17 mouse cellular contexts compared by ENCODE assay signal in the genomic region with DNA sequence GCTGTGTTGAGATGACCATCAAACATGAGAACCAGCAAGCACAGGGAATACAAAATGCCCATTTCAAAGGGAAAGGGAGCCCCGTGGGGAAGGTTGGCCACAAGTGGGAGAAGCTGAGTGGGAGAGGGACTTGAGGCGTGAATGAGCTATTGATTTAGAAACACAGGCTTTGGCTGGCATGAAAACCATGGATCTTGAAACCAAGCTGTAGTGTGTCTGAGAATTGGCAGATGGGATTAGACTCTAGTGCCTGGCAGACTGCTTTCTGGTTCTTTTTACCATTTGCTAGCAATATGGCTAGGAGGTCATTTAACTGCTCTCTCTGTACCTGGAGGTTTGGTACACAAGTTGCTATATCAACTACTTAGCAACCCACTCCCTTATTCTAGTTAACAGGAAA. TPM values are rescaled to one million over a fixed set of nuclear protein-coding genes. Genes with fewer than 3 reads are reported as not detected.
DNase-seq lines count a peak whose midpoint lies in the region; ATAC-seq lines count a peak whose summit lies in the region.
"Had no signal": no experiment of that assay in that cellular context is flagged by ENCODE, and none has a peak within 500 bp of the region (broad histone marks: within the 10 kb centered on the region; RNA-seq: fewer than 3 reads in every experiment).

No protein-coding gene starts in this region.

- no peak overlapping the region for H3K4me2 ChIP-seq in midbrain, embryonic 16.5 days (ENCODE audit: low read length)
- no peak overlapping the region for H3K4me2 ChIP-seq in midbrain, embryonic 14.5 days (ENCODE audit: low read length)
- H3K4me2 ChIP-seq: heart, embryonic 13.5 days; liver, embryonic 13.5 days; neural tube, embryonic 15.5 days had no signal

- DNase-seq in cerebellum, postnatal 10 days, result peak; percentile 36 to 50
- DNase-seq in cerebellum, adult 11 months, result no peak
- DNase-seq in midbrain, embryonic 14.5 days, result no peak
- peak; percentile 33 to 35 for DNase-seq in layer of hippocampus, postnatal 10 days (ENCODE audit: low spot score in 2 of 2)
- DNase-seq in right cerebral cortex, postnatal 10 days (ENCODE audit: low spot score in 2 of 2), result peak; percentile 56 to 72
- DNase-seq in gastrocnemius, adult 8-10 months (ENCODE audit: low spot score in 2 of 2), result no peak
- DNase-seq: kidney, postnatal 14 days; liver, embryonic 13.5 days had no signal

- ATAC-seq in midbrain, embryonic 16.5 days, result 0 out of 2 replicates have a peak, but pooled peaks have one; percentile 25
- ATAC-seq in midbrain, embryonic 14.5 days (ENCODE audit: low FRiP score, low TSS enrichment), result no peak
- ATAC-seq in activated CD4-positive, CD25-positive, alpha-beta regulatory T cell, adult 4 months, result no peak
- ATAC-seq: intestine, postnatal 0 days had no signal

- H3K9ac ChIP-seq in midbrain, embryonic 16.5 days (ENCODE audit: low read depth, low read length), result no peak overlapping the region
- H3K9ac ChIP-seq in midbrain, embryonic 14.5 days (replicated peaks; ENCODE audit: low read length), result no peak overlapping the region
- H3K9ac ChIP-seq: heart, embryonic 13.5 days; liver, embryonic 13.5 days; neural tube, embryonic 15.5 days had no signal

- H3K27me3 ChIP-seq in midbrain, embryonic 16.5 days (ENCODE audit: control insufficient read depth, insufficient read depth, low read depth, low read length), result no peaks in the 10 kb centered on the region
- H3K27me3 ChIP-seq in midbrain, embryonic 14.5 days (ENCODE audit: control insufficient read depth, insufficient read depth, low read length), result no peaks in the 10 kb centered on the region
- H3K27me3 ChIP-seq: liver, embryonic 13.5 days; neural tube, embryonic 15.5 days had no signal

- no peak overlapping the region for H3K4me3 ChIP-seq in midbrain, embryonic 16.5 days (ENCODE audit: low read depth, low read length)
- no peak overlapping the region for H3K4me3 ChIP-seq in midbrain, embryonic 14.5 days (replicated peaks; ENCODE audit: low read depth, low read length)
- H3K4me3 ChIP-seq: embryonic facial prominence, embryonic 10.5 days; erythroblast, embryonic 14.5 days; heart, embryonic 13.5 days; liver, embryonic 13.5 days; neural tube, embryonic 15.5 days had no signal

- no peaks in the 10 kb centered on the region for H3K9me3 ChIP-seq in midbrain, embryonic 16.5 days (replicated peaks; ENCODE audit: control insufficient read depth, low read length, poor library complexity, severe bottlenecking)
- H3K9me3 ChIP-seq in midbrain, embryonic 14.5 days (ENCODE audit: control insufficient read depth, low read length), result no peaks in the 10 kb centered on the region
- H3K9me3 ChIP-seq: embryonic facial prominence, embryonic 10.5 days; heart, embryonic 13.5 days; liver, embryonic 13.5 days; neural tube, embryonic 15.5 days had no signal

- H3K4me1 ChIP-seq in midbrain, embryonic 16.5 days (ENCODE audit: control insufficient read depth, insufficient read depth, low read length), result no peaks in the 10 kb centered on the region
- no peaks in the 10 kb centered on the region for H3K4me1 ChIP-seq in midbrain, embryonic 14.5 days (ENCODE audit: control insufficient read depth, insufficient read depth, low read length)
- H3K4me1 ChIP-seq: embryonic facial prominence, embryonic 10.5 days; heart, embryonic 13.5 days; liver, embryonic 13.5 days; neural tube, embryonic 15.5 days had no signal

- H3K36me3 ChIP-seq in midbrain, embryonic 16.5 days (ENCODE audit: control insufficient read depth, insufficient read depth, low read length), result no peaks in the 10 kb centered on the region
- no peaks in the 10 kb centered on the region for H3K36me3 ChIP-seq in midbrain, embryonic 14.5 days (ENCODE audit: control insufficient read depth, insufficient read depth, low read length)
- H3K36me3 ChIP-seq: embryonic facial prominence, embryonic 10.5 days; heart, embryonic 13.5 days; liver, embryonic 13.5 days; neural tube, embryonic 15.5 days had no signal

- H3K27ac ChIP-seq in midbrain, embryonic 16.5 days (ENCODE audit: low read length), result no peak overlapping the region
- no peak overlapping the region for H3K27ac ChIP-seq in midbrain, embryonic 14.5 days (replicated peaks; ENCODE audit: low read depth, low read length)
- H3K27ac ChIP-seq: embryonic facial prominence, embryonic 10.5 days; heart, embryonic 13.5 days; liver, embryonic 13.5 days; neural tube, embryonic 15.5 days; stomach, postnatal 0 days had no signal

- 76% methylated on average over 2 of the region's 2 CpGs for WGBS in midbrain, embryonic 16.5 days
- 83% methylated on average over 2 of the region's 2 CpGs for WGBS in midbrain, embryonic 14.5 days

RNA-seq across cellular contexts. Expression of gene Kirrel3, which starts 56.2 kb away (rescaled TPM):
- polyA plus RNA-seq in midbrain, embryonic 16.5 days (2015; fragmentation: Nextera tagmentation; extraction: Ambion mirVana), result 54.0 and 55.2 TPM in 2 replicates
- polyA plus RNA-seq in midbrain, embryonic 14.5 days (2014; fragmentation: Nextera tagmentation; extraction: Ambion mirVana), result 34.2 and 44.5 TPM in 2 replicates
- total RNA-seq in layer of hippocampus, postnatal 10 days (2021), result 10 to 100 TPM; 46.5 to 47.1 TPM
- polyA plus RNA-seq in activated CD4-positive, CD25-positive, alpha-beta regulatory T cell, adult 4 months (2017; shearing (Covaris generic)), result not detected
- total RNA-seq in gastrocnemius, adult 8-10 months (2022), result under 1 TPM; 0.39 to 0.74 (median 0.52) TPM
- total RNA-seq: megakaryocyte, adult 5-6 weeks had no signal
- polyA plus RNA-seq: erythroblast, embryonic 14.5 days had no signal

Comparison
In these comparisons a context has a peak if more than half of its experiments do, and no peak if none do; other contexts are left out.
1. DNase-seq: peak in cerebellum, postnatal 10 days (2 of 2), layer of hippocampus, postnatal 10 days (2 of 2) and right cerebral cortex, postnatal 10 days (2 of 2); none in cerebellum, adult 11 months (single experiment), midbrain, embryonic 14.5 days (single experiment) and gastrocnemius, adult 8-10 months (0 of 2).
2. RNA of gene Kirrel3, which starts 56.2 kb away (polyA plus RNA-seq): 54.0 to 55.2 TPM in midbrain, embryonic 16.5 days and 34.2 to 44.5 TPM in midbrain, embryonic 14.5 days; not detected in activated CD4-positive, CD25-positive, alpha-beta regulatory T cell, adult 4 months; every median in the first group is over 10 times any median in the second.